Mouse (Mus musculus) ES-E14 (cell line): ENCODE data around the gene Eef1g. TPM values are rescaled to one million over a fixed set of nuclear protein-coding genes. Genes with fewer than 3 reads are reported as not detected.
A peak's percentile ranks its signal among the peaks of the same experiment; 100 is the strongest.

ENCODE experiments used
- DNase-seq: peaks from one replicate; pipeline ENCODE4 v3.0.0-alpha.2; 2013; ENCODE audit warnings: low read depth, low spot score
- H3K27ac ChIP-seq: 2 replicates; pipeline ENCODE4 v1.5.1; 2012; ENCODE audit warnings: low read depth, mild to moderate bottlenecking, low read length, moderate library complexity, mixed read lengths; ENCODE audit not compliant: poor library complexity, insufficient read depth, severe bottlenecking
- H3K36me3 ChIP-seq: 2 replicates; pipeline ENCODE4 v1.6.1; 2012; ENCODE audit warnings: mild to moderate bottlenecking, low read length, moderate library complexity, mixed read lengths; ENCODE audit not compliant: control insufficient read depth, poor library complexity, insufficient read depth, severe bottlenecking
- H3K4me1 ChIP-seq, 2 experiments: fragments of 150-350 bp in 1 of 2; sonication (generic) in 1 of 2; 2 replicates each; pipeline ENCODE4 v1.6.1; 2012; ENCODE audit warnings: low read length in 2 of 2, mild to moderate bottlenecking in 1 of 2, mixed read lengths in 1 of 2; ENCODE audit not compliant: control insufficient read depth in 2 of 2, insufficient read depth in 2 of 2, poor library complexity in 1 of 2
- H3K4me3 ChIP-seq, 2 experiments: fragments of 150-350 bp in 1 of 2; sonication (generic) in 1 of 2; 2 replicates each; pipeline ENCODE4 v1.5.1; 2012; ENCODE audit warnings: low read length in 2 of 2, low read depth in 1 of 2, mild to moderate bottlenecking in 1 of 2, mixed read lengths in 1 of 2; ENCODE audit not compliant: insufficient read depth in 1 of 2, poor library complexity in 1 of 2, severe bottlenecking in 1 of 2
- H3K9ac ChIP-seq: 2 replicates; pipeline ENCODE4 v1.6.1; 2012; ENCODE audit warnings: low read depth, mild to moderate bottlenecking, low read length, mixed read lengths; ENCODE audit not compliant: poor library complexity, insufficient read depth, severe bottlenecking
- H3K9me3 ChIP-seq: fragments of 150-350 bp; sonication (generic); 2 replicates; pipeline ENCODE4 v1.6.1; 2012; ENCODE audit warnings: low read depth, mild to moderate bottlenecking, low read length; ENCODE audit not compliant: control insufficient read depth, insufficient read depth
- CHD2 ChIP-seq: IDR thresholded peaks from 2 replicates; pipeline ENCODE4 v1.6.1; 2014; ENCODE audit warnings: mild to moderate bottlenecking, low read depth, low read length, inconsistent platforms
- HCFC1 ChIP-seq: IDR thresholded peaks from 2 replicates; pipeline ENCODE4 v1.6.1; 2012; ENCODE audit warnings: low read length, inconsistent platforms, borderline replicate concordance; ENCODE audit not compliant: insufficient read depth
- MAFK ChIP-seq: IDR thresholded peaks from 2 replicates; pipeline ENCODE4 v1.6.1; 2014; ENCODE audit warnings: mild to moderate bottlenecking, low read depth, low read length, inconsistent platforms; ENCODE audit not compliant: insufficient read depth
- ZC3H11A ChIP-seq: IDR thresholded peaks from 2 replicates; pipeline ENCODE4 v1.6.1; 2012; ENCODE audit warnings: low read depth, mild to moderate bottlenecking, inconsistent platforms, low read length, borderline replicate concordance
- ZNF384 ChIP-seq: IDR thresholded peaks from 2 replicates; pipeline ENCODE4 v1.6.1; 2012; ENCODE audit warnings: low read depth, low read length, inconsistent platforms
- in situ Hi-C, 2 experiments: fragments of 600-800 bp; cut with MboI; formaldehyde crosslinking; loops; one replicate each; pipeline ENCODE4 v1.15.1; 2025; ENCODE audit warnings: low sequenced_read_pairs in 2 of 2, inconsistent platforms in 1 of 2; ENCODE audit not compliant: unreplicated experiment in 2 of 2
- total RNA-seq: library from RNA; depleted of rRNA; stranded (reverse); fragments of 300-350 nt; gene quantifications from 2 replicates; pipeline ENCODE4 v1.2.3, GENCODE M21; 2012

Eef1g gene
- total RNA-seq, 1 experiment: 1,417 TPM

- in situ Hi-C loops: loop anchor here in 1 of 2 experiments (25.0 kb wide), 1 partner anchor 103 kb away; the partner anchor contains the start of gene Scgb1a1
- Histone ChIP-seq H3K9ac (no peak overlapping the region), H3K27ac (no peak overlapping the region), H3K36me3 (peaks cover 10% of the 10 kb centered on the region), H3K9me3 (no peaks in the 10 kb centered on the region), H3K4me1 (peaks cover 1 to 21% of the 10 kb centered on the region in 2 experiments; a peak in 3 of 4 replicates), H3K4me3 (no peak overlapping the region)
- no peak for DNase-seq
- TF ChIP-seq ZC3H11A: no peak
- peak; percentile 71; the same call in 1 of the 2 replicates for TF ChIP-seq ZNF384
- no peak for TF ChIP-seq HCFC1
- TF ChIP-seq CHD2: no peak
- TF ChIP-seq MAFK: no peak
Observed at GRCm38 (mm10) chr19:8984255-8984868, 17.5 kb downstream of the Eef1g start.

- no peaks in the 10 kb centered on the region for H3K9me3 ChIP-seq
- no peak for DNase-seq
- no peak overlapping the region for H3K9ac ChIP-seq
- TF ChIP-seq ZNF384: no peak
- no peak for TF ChIP-seq MAFK
- no peak for TF ChIP-seq ZC3H11A
- TF ChIP-seq CHD2: no peak
- TF ChIP-seq HCFC1: no peak
- in situ Hi-C loops: loop anchor here in 1 of 2 experiments (25.0 kb wide), 1 partner anchor 101 kb away; the partner anchor contains the start of gene Scgb1a1
- H3K36me3 ChIP-seq: peaks cover 2% of the 10 kb centered on the region; the same call in 1 of the 2 replicates
- peaks cover 3 to 20% of the 10 kb centered on the region in 2 experiments; a peak in 3 of 4 replicates for H3K4me1 ChIP-seq
- H3K27ac ChIP-seq: no peak overlapping the region
- H3K4me3 ChIP-seq: no peak overlapping the region
Observed at GRCm38 (mm10) chr19:8985891-8986290, 19.1 kb downstream of the Eef1g start.

- in situ Hi-C loops: loop anchor here in 1 of 2 experiments (25.0 kb wide), 1 partner anchor 99 kb away; the partner anchor contains the start of gene Scgb1a1
- peaks cover 9 to 25% of the 10 kb centered on the region in 2 experiments; a peak in 3 of 4 replicates for H3K4me1 ChIP-seq
- no peak for TF ChIP-seq CHD2
- no peak for TF ChIP-seq HCFC1
- TF ChIP-seq ZC3H11A: no peak
- no peak for TF ChIP-seq ZNF384
- no peak for TF ChIP-seq MAFK
- no peak overlapping the region for H3K4me3 ChIP-seq
- no peak for DNase-seq
- no peak overlapping the region for H3K27ac ChIP-seq
- no peaks in the 10 kb centered on the region for H3K36me3 ChIP-seq
- H3K9ac ChIP-seq: no peak overlapping the region
- no peaks in the 10 kb centered on the region for H3K9me3 ChIP-seq
Observed at GRCm38 (mm10) chr19:8987816-8988215, 21.0 kb downstream of the Eef1g start.

GRCm38 (mm10) chr19:8988346-8989065 lies 21.7 kb downstream of the Eef1g start:
- H3K27ac ChIP-seq: no peak overlapping the region
- H3K9ac ChIP-seq: peak overlapping the region; percentile 75
- no peaks in the 10 kb centered on the region for H3K36me3 ChIP-seq
- H3K4me1 ChIP-seq: peaks cover 9 to 29% of the 10 kb centered on the region in 2 experiments; a peak in 3 of 4 replicates
- no peak for TF ChIP-seq ZNF384
- no peak for TF ChIP-seq ZC3H11A
- no peak for TF ChIP-seq HCFC1
- TF ChIP-seq MAFK: no peak
- TF ChIP-seq CHD2: no peak
- H3K4me3 ChIP-seq: peak overlapping the region; percentile 79 to 84
- H3K9me3 ChIP-seq: no peaks in the 10 kb centered on the region
- in situ Hi-C loops: loop anchor here in 1 of 2 experiments (25.0 kb wide), 1 partner anchor 99 kb away; the partner anchor contains the start of gene Scgb1a1
- no peak for DNase-seq
